Mouse (Mus musculus) ovary, adult 18-20 months (tissue): ENCODE measurements around the gene Sptbn4.

Source experiments
- DNase-seq: peaks from one replicate; pipeline ENCODE4 v3.0.0; 2022; ENCODE audit warnings: low spot score, mixed read lengths

Gene Sptbn4

DNA sequence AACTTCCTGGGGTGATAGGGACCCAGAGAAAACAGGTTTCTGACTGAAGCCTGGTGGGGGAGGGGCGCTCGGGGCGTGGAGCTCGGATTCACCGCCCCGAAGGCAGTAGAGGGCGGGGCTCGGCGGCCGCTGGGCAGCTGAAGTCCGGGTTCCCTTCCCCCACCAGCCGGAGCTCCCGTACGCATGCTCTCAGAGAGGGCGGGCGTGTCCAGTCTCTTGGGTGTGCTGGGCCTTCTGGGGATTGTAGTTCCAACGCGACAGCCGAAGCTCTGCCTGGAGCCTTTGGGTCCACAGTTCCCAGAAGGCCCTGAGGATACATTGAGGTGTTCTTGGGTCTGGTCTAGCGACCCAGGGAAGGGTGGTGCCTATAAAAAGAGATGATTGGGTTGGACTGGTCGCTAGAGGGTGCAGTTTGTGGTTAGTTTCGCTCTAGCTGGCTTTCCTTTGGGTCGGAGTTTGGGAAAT lies 27.0 kb upstream of the Sptbn4 start:
- DNase-seq = peak; percentile 99

- no peak for DNase-seq
Measured at GRCm38 (mm10) chr7:27473835-27474489, 26.5 kb upstream of the Sptbn4 start.

DNA sequence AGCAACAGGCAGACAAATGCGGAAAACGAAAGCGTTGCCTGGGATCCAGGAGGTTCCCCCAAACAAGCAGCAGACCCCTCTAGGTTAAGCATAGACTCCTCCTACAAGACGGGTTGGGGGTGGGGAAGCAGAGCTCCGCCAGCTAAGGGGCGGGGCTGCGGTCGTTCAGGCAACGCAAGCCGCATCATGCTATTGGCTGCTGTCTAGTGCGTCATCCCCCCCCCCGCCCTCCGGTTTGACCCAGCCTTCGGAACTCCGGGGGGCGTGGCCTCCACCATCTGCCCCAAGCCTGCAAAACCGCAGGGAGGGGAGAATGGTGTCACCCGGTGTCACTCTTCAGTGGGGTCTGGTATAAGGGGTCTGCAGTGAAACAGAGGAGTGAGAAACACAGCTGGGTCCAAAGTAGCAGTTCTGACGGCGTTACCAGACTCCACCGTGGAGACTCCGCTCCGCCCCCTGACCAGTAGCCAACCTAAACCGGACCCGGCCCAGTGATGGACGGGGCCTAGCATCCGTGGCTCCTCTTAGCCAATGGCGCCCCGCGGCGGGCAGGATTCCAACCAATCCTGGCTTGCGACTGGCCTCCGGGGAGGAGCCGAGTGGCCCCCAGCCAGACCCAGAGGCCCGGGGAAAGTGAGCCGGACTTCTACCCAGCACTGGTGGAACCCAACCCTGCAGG lies 25.8 kb upstream of the Sptbn4 start, which contains the start of gene Sertad3:
TSS of gene Sertad3 (plus strand) at position 613 of the 679 bp plus-strand sequence.
- DNase-seq = peak; percentile 98

- no peak for DNase-seq
Measured at GRCm38 (mm10) chr7:27472596-27472995, 25.1 kb upstream of the Sptbn4 start.

GRCm38 (mm10) chr7:27471390-27472120 lies 24.1 kb upstream of the Sptbn4 start:
- no peak for DNase-seq

GRCm38 (mm10) chr7:27467648-27468047 lies 20.2 kb upstream of the Sptbn4 start:
- no peak for DNase-seq

DNA sequence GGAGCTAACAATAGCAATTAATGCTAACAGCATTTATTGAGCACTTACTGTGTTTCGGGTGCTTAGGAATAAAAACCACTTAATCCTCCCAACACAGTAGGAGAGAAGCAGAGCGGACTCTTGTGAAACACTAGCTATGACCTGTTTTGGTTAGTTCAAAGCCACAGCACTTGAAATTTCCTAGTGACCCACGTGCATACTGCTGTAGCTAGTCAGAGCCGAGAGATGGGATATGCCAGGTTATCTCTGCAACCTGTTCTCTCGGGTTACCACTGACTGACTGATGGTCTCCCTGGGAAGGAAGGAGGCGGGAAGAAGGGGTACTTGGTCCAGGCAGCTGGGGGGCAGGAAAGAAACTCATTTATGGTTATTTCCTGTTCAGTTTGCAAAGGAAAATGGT lies 13.0 kb upstream of the Sptbn4 start:
- no peak for DNase-seq

DNA sequence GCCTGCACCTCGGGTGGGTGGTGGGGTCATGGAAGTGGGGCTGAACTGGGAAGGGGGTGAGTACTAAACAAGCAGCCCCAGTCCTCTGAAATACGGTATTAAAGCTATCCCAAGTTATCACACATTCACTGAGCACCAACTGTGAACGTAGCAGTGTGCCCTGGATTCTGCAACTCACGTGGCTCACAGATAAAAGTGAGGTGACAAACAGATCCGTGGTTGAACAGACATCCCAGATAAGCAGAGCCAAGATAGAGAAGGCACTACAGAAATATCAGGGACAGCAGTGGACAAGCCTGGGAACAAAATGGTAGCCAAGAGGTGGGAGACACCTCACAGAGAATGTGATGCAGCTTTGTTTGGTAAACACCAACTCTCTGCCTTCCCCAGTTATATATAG lies 12.2 kb upstream of the Sptbn4 start:
- no peak for DNase-seq

DNA sequence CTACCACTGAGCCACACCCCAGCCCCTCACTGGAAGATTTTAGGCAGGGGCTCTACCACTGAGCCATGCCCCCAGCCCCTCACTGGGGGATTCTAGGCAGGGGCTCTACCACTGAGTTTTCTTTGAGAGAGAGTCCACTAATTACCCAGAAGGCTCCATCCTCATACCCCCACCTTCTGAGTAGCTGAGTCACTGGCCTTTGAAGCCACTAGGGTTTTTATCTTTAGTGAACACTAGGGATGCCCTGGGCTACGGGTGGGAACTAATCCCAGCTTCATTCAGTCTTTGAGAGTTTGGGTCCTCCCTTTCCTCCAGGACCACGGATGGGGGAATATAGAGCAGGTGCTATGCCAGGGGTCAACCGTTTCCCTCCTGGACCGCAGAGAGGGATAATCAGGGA lies 11.1 kb upstream of the Sptbn4 start:
- no peak for DNase-seq

DNA sequence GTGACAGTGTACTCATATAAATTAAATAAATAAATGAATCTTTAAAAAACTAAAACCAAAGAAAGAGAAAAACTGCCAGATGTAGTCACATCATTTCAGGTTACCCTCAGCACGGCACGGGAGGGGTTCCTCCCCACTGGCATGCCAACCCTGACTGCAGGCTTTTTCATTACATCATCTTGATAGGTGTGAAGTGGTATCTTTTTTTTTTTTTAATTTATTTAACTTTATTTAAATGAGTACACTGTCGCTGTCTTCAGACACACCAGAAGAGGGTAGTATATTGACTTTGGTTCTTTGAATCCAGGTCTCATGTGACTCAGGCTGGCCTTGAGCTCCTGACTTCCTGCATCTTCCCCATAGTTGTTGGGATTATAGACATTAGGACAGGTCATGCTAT lies 7.8 kb upstream of the Sptbn4 start:
- DNase-seq = no peak

GRCm38 (mm10) chr7:27454461-27455121 lies 7.1 kb upstream of the Sptbn4 start:
- no peak for DNase-seq

DNA sequence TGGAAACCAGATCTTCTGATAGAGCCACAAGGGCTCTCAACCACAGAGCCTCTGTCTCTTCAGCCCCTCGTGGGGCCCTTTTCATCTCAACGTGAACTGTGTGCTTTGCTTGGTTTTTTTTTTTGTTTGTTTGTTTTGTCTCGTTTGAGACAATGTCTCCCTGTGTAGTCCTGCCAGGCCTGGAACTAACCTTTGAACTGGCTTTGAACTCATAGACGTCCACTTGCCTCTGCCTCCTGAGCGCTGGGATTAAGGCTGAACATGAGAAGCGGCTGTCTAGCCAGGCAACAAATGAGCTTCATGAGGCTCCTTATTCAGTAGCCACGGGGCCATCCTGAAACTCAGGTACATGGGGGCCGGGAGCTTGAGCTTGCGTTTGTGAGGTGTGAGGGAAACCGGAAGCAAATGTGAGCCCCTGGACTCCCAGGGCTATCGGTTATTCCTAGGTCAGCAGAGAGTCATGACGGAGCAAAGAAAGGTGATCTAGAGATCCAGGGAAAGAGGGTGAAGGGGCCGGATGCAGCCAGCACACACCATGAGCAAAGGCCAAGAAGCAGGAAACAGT lies 4.8 kb upstream of the Sptbn4 start:
- no peak for DNase-seq

DNA sequence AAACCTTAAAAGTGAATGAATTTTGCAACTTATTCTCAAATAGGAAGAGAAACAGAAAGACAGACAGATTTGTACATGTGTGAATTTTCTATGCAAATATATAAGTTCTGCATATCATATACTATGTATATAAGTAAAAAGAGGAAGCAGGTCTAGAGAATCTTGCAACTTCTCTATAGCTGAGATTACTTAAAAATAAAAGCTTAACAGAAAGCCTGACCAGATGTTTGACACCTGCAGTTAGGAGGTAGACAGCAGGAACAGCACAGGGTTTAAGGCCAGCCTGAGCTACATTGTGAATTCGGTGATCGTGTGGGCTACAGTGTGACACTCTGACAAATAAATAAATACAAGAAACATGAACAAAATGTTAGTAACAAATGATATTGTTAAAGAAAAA lies 3.9 kb upstream of the Sptbn4 start:
- no peak for DNase-seq

DNA sequence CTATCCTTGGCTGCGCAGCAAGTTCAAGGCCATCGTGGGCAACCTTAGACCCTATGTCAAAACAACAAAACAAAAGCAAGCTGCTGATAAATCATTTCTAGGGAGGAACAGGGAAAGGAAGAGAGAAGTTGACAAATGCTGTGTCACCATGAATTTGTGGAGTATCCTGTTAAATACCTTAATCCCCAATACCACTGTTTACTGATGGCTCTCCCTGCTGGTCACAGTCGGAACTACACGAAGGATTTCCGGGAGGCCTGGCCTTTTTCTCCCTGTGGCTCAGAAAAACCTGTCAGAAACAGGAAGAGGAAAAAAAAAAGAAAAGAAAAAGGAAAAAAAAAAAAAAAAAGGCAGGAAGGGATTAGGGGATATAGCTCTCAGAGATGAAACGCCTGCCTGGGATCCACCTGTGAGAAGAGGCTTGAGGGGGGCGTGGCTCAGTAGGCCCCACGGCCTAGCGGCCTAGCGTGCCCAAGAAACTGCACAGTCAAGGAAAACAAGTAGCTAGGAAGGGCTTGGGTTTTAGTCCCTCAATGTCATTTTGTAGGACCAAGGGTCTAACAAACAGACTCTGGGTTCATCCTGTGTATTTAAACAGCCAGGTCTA lies 1.9 kb upstream of the Sptbn4 start:
- DNase-seq = no peak

DNA sequence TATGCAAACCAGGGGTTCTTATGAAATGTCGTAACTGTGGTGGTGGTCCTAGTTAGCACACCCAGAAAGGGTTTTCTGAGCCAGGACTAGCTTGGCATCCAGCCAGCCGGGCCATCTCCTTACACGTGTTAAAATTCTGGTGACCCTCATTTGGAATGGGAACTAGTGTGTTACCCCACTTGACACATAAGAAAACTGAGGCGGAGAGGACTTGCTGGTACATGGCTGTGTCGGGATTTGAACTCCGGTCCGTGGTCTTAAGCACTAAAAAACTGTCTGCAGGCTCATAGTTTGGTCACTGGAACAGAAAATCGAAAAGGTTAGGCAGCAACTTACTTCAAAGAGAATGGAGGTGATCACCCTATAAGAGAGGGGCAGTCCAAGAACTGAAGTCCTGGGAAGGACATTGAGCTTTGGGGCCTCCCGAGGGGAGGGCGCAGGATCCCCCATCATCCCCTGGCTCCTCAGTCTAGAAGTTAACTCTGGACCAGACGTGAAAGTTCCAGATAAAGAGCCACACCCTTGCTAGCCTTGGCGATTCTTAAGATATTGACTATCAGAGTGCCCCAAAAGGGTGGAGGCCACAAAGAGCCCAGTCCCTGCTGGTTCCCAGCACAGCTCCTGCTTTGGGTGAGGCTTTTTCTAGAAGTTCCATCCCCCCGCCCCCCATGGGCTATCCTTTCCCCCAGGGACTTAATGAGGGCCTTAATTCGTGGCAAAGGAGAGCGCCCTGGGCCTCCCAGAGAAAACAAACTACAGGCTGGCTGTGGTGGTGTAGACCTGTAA lies 1.1 kb upstream of the Sptbn4 start:
- DNase-seq = no peak

- no peak for DNase-seq
Measured at GRCm38 (mm10) chr7:27446521-27447418, 716 bp downstream of the Sptbn4 start.

DNA sequence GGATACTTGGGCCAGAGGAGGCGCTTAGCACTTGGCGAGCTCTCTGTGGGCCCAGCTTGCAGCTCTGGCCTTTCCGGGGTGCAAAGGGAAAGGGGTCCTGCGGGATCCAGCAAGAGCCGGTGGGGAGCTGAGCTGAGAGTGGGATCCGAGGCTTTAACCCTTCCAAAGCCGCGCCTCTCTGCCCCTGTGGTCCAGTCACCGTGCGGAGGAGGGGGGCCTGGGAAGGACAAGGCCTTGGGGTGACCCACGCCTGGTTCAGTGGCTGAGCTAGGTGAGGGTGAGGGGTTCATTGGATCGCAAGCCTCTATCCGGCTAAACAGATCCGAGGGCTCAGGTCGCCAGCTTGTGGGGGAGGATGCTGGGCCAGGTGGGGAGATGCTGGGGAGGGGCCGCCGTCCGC lies 1.4 kb downstream of the Sptbn4 start:
- no peak for DNase-seq

DNA sequence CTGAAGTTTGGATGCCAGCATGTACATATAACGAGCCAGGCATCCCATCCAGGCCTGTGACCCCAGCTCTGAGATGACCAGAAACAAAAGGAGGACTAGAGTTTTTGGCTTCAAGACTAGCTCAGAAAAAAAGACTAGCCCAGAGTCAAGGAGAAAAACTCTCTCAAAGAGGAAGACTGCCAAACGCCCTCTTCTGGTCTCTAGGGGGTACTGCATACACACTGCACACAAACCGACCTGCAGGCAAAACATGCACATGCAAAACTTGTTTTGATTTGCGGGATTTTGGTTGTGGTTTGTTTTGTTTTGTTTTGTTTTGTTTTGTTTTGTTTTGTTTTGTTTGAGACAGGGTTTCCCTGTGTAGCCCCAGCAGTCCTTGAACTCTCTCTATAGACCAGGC lies 7.5 kb downstream of the Sptbn4 start:
- no peak for DNase-seq

GRCm38 (mm10) chr7:27437544-27437943 lies 9.9 kb downstream of the Sptbn4 start:
- no peak for DNase-seq

GRCm38 (mm10) chr7:27433794-27434193 lies 13.7 kb downstream of the Sptbn4 start:
- DNase-seq = no peak
